Comparison of ENCODE assay signal across 8 mouse cellular contexts in the genomic region with DNA sequence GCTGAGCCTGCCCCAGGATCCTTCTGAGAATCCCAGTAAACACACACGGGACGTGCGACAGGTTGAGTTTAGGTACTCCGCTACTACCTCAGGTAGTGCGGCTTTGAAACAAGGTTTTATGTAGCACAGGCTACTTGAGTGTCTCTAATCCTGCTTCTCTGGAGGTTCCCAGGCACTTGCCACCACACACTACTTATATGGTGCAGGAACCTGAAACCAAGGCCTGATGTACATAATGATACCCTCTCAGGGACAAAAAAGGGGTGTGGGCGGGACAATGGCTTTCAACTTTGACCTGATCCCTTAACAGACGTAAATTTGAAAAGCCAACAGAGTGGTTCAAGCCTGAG. TPM values are rescaled to one million over a fixed set of nuclear protein-coding genes. Genes with fewer than 3 reads are reported as not detected.
DNase-seq lines count a peak whose midpoint lies in the region; ATAC-seq and TF ChIP-seq lines count a peak whose summit lies in the region.

No protein-coding gene starts in this region.

- H3K27ac ChIP-seq in cerebellum, adult 2 months (ENCODE audit: insufficient read depth, low read length): no peak overlapping the region
- H3K27ac ChIP-seq in testis, adult 2 months (ENCODE audit: control insufficient read depth, insufficient read depth, low read depth, low read length): peak overlapping the region; percentile 96
- no peak overlapping the region; the same call in 1 of the 2 replicates for H3K27ac ChIP-seq in liver, embryonic 13.5 days
- peak overlapping the region; percentile 63; the same call in 1 of the 2 replicates for H3K27ac ChIP-seq in stomach, postnatal 0 days (replicated peaks)

- H3K9me3 ChIP-seq in liver, embryonic 13.5 days (replicated peaks): no peaks in the 10 kb centered on the region
- no peaks in the 10 kb centered on the region for H3K9me3 ChIP-seq in stomach, postnatal 0 days (ENCODE audit: control insufficient read depth, low read length)

- no peak for DNase-seq in cerebellum, adult 2 months
- no peak for DNase-seq in cerebellum, postnatal 36 days
- DNase-seq in testis, postnatal 14 days (ENCODE audit: low spot score): no peak
- DNase-seq in liver, embryonic 13.5 days: no peak
- no peak for DNase-seq in stomach, postnatal 0 days (ENCODE audit: low spot score)
- DNase-seq in layer of hippocampus, adult 9-10 months (ENCODE audit: low spot score): no peak
- DNase-seq in kidney, adult 9 months: no peak

- H3K4me2 ChIP-seq in liver, embryonic 13.5 days: peak overlapping the region; percentile 98
- peak overlapping the region; percentile 96 for H3K4me2 ChIP-seq in stomach, postnatal 0 days (replicated peaks; ENCODE audit: low read depth)

- no peak for TF ChIP-seq EP300 in stomach, postnatal 0 days (optimal IDR thresholded peaks at IDR 0.05)

- ATAC-seq in liver, embryonic 13.5 days (ENCODE audit: low read depth): peak; percentile 61
- peak; percentile 72 for ATAC-seq in stomach, postnatal 0 days (ENCODE audit: low FRiP score, low TSS enrichment)

- WGBS in cerebellum, adult 2 months: 15% methylated on average over 7 of the region's 7 CpGs
- 12% methylated on average over 7 of the region's 7 CpGs for WGBS in liver, embryonic 13.5 days (ENCODE audit: insufficient replicate concordance)
- 3% methylated on average over 7 of the region's 7 CpGs for WGBS in stomach, postnatal 0 days

- H3K36me3 ChIP-seq in testis, adult 2 months (ENCODE audit: control insufficient read depth, insufficient read depth, low read length): no peaks in the 10 kb centered on the region
- H3K36me3 ChIP-seq in liver, embryonic 13.5 days: no peaks in the 10 kb centered on the region
- no peaks in the 10 kb centered on the region for H3K36me3 ChIP-seq in stomach, postnatal 0 days (ENCODE audit: control insufficient read depth, insufficient read depth, low read length)

- no peak for TF ChIP-seq POLR2A in cerebellum, adult 2 months (IDR thresholded peaks at IDR 0.05; ENCODE audit: borderline replicate concordance, insufficient read depth, low read length)
- no peak for TF ChIP-seq POLR2A in testis, adult 2 months (IDR thresholded peaks at IDR 0.05; ENCODE audit: control insufficient read depth, low read depth, low read length)

- TF ChIP-seq CTCF in cerebellum, adult 2 months (IDR thresholded peaks at IDR 0.05; ENCODE audit: borderline replicate concordance, insufficient read depth, low read depth, low read length): no peak
- no peak for TF ChIP-seq CTCF in testis, adult 2 months (IDR thresholded peaks at IDR 0.05; ENCODE audit: control insufficient read depth, insufficient read depth, insufficient replicate concordance, low read depth, low read length)
- TF ChIP-seq CTCF in stomach, postnatal 0 days (IDR thresholded peaks at IDR 0.05; ENCODE audit: low read depth): no peak; the same call in 1 of the 2 replicates

- H3K4me1 ChIP-seq in cerebellum, adult 2 months (ENCODE audit: control insufficient read depth, insufficient read depth, low read length): no peaks in the 10 kb centered on the region
- peaks cover 3% of the 10 kb centered on the region; the same call in 1 of the 2 replicates for H3K4me1 ChIP-seq in testis, adult 2 months (ENCODE audit: control insufficient read depth, insufficient read depth, low read length)
- H3K4me1 ChIP-seq in liver, embryonic 13.5 days (replicated peaks): peaks cover 12% of the 10 kb centered on the region
- H3K4me1 ChIP-seq in stomach, postnatal 0 days (replicated peaks; ENCODE audit: control insufficient read depth, insufficient read depth): no peaks in the 10 kb centered on the region

- H3K27me3 ChIP-seq in cerebellum, adult 2 months (ENCODE audit: control insufficient read depth, insufficient read depth, low read length): no peaks in the 10 kb centered on the region
- no peaks in the 10 kb centered on the region for H3K27me3 ChIP-seq in testis, adult 2 months (ENCODE audit: control insufficient read depth, insufficient read depth, low read length)
- H3K27me3 ChIP-seq in liver, embryonic 13.5 days: peaks cover 20% of the 10 kb centered on the region
- no peaks in the 10 kb centered on the region for H3K27me3 ChIP-seq in stomach, postnatal 0 days (ENCODE audit: control insufficient read depth, insufficient read depth, low read length)

- peak overlapping the region; percentile 45 for H3K4me3 ChIP-seq in cerebellum, adult 2 months (replicated peaks; ENCODE audit: insufficient read depth, low read depth, low read length)
- H3K4me3 ChIP-seq in testis, adult 2 months (ENCODE audit: control insufficient read depth, low read depth, low read length): peak overlapping the region; percentile 98
- peak overlapping the region; percentile 69 for H3K4me3 ChIP-seq in liver, embryonic 13.5 days (replicated peaks)
- peak overlapping the region; percentile 58 for H3K4me3 ChIP-seq in stomach, postnatal 0 days (ENCODE audit: low read depth, low read length)

- peak overlapping the region; percentile 42; the same call in 1 of the 2 replicates for H3K9ac ChIP-seq in liver, embryonic 13.5 days
- peak overlapping the region; percentile 50; the same call in 1 of the 2 replicates for H3K9ac ChIP-seq in stomach, postnatal 0 days (ENCODE audit: low read length)

RNA-seq across cellular contexts. Expression of a gene that starts 0.4 kb away (rescaled TPM):
- 0.47 and 0.59 TPM in 2 replicates for polyA plus RNA-seq in cerebellum, adult 2 months (2012; rRNA removed)
- polyA plus RNA-seq in testis, adult 2 months (2012; rRNA removed): 57.6 and 60.5 TPM in 2 replicates
- 0.05 and 0.12 TPM in 2 replicates for polyA plus RNA-seq in liver, embryonic 13.5 days (2015; fragmentation: Nextera tagmentation; extraction: Ambion mirVana)
- polyA plus RNA-seq in stomach, postnatal 0 days (2015; fragmentation: Nextera tagmentation; extraction: Ambion mirVana): 0.11 and 0.19 TPM in 2 replicates

RNA-seq across cellular contexts. Expression of a gene that starts 25.7 kb away (rescaled TPM):
- 8.5 and 9.8 TPM in 2 replicates for polyA plus RNA-seq in cerebellum, adult 2 months (2012; rRNA removed)
- 3.4 and 3.9 TPM in 2 replicates for polyA plus RNA-seq in testis, adult 2 months (2012; rRNA removed)
- 24.2 and 24.6 TPM in 2 replicates for polyA plus RNA-seq in liver, embryonic 13.5 days (2015; fragmentation: Nextera tagmentation; extraction: Ambion mirVana)
- 30.2 and 30.5 TPM in 2 replicates for polyA plus RNA-seq in stomach, postnatal 0 days (2015; fragmentation: Nextera tagmentation; extraction: Ambion mirVana)

RNA-seq across cellular contexts. Expression of a gene that starts 42.8 kb away (rescaled TPM):
- 15.6 and 16.8 TPM in 2 replicates for polyA plus RNA-seq in cerebellum, adult 2 months (2012; rRNA removed)
- polyA plus RNA-seq in testis, adult 2 months (2012; rRNA removed): 32.2 and 37.1 TPM in 2 replicates
- polyA plus RNA-seq in liver, embryonic 13.5 days (2015; fragmentation: Nextera tagmentation; extraction: Ambion mirVana): 14.9 and 20.6 TPM in 2 replicates
- 11.1 and 12.5 TPM in 2 replicates for polyA plus RNA-seq in stomach, postnatal 0 days (2015; fragmentation: Nextera tagmentation; extraction: Ambion mirVana)

RNA-seq across cellular contexts. Expression of a gene that starts 43.9 kb away (rescaled TPM):
- polyA plus RNA-seq in cerebellum, adult 2 months (2012; rRNA removed): 385 and 442 TPM in 2 replicates
- 185 and 215 TPM in 2 replicates for polyA plus RNA-seq in testis, adult 2 months (2012; rRNA removed)
- polyA plus RNA-seq in liver, embryonic 13.5 days (2015; fragmentation: Nextera tagmentation; extraction: Ambion mirVana): 751 and 991 TPM in 2 replicates
- 552 and 570 TPM in 2 replicates for polyA plus RNA-seq in stomach, postnatal 0 days (2015; fragmentation: Nextera tagmentation; extraction: Ambion mirVana)

Comparison
In these comparisons a context has a peak if more than half of its experiments do, and no peak if none do; other contexts are left out.
1. H3K27ac ChIP-seq: peak in testis, adult 2 months (single experiment) and stomach, postnatal 0 days (single experiment); none in cerebellum, adult 2 months (single experiment) and liver, embryonic 13.5 days (single experiment).
2. H3K4me3 ChIP-seq: peak in every context shown above with its lines; median percentile 98 in testis, adult 2 months; 69 in liver, embryonic 13.5 days; 58 in stomach, postnatal 0 days; 45 in cerebellum, adult 2 months.
3. RNA of a gene that starts 0.4 kb away (polyA plus RNA-seq): 57.6 to 60.5 TPM in testis, adult 2 months; 0.47 to 0.59 TPM in cerebellum, adult 2 months, 0.05 to 0.12 TPM in liver, embryonic 13.5 days and 0.11 to 0.19 TPM in stomach, postnatal 0 days; every median in the first group is over 10 times any median in the second.